9 mouse cellular contexts compared by ENCODE assay signal in genomic region chr7:90280274-90280875, GRCm38 (mm10). TPM values are rescaled to one million over a fixed set of nuclear protein-coding genes. Genes with fewer than 3 reads are reported as not detected.
DNase-seq lines count a peak whose midpoint lies in the region; ATAC-seq and TF ChIP-seq lines count a peak whose summit lies in the region.
"Had no signal": no experiment of that assay in that cellular context is flagged by ENCODE, and none has a peak within 500 bp of the region (broad histone marks: within the 10 kb centered on the region; RNA-seq: fewer than 3 reads in every experiment).

No protein-coding gene starts in this region.

- no peak overlapping the region for H3K27ac ChIP-seq in intestine, postnatal 0 days (ENCODE audit: low read depth, low read length)
- H3K27ac ChIP-seq in intestine, embryonic 15.5 days = no peak overlapping the region
- H3K27ac ChIP-seq in embryonic facial prominence, embryonic 11.5 days (replicated peaks; ENCODE audit: low read depth, low read length) = no peak overlapping the region
- no peak overlapping the region for H3K27ac ChIP-seq in small intestine, adult 2 months (ENCODE audit: insufficient read depth, low read depth, low read length)
- no peak overlapping the region for H3K27ac ChIP-seq in neural tube, embryonic 15.5 days (replicated peaks)
- H3K27ac ChIP-seq: lung, embryonic 15.5 days had no signal

- H3K27me3 ChIP-seq in intestine, postnatal 0 days (replicated peaks; ENCODE audit: control insufficient read depth, insufficient read depth, low read length) = no peaks in the 10 kb centered on the region
- H3K27me3 ChIP-seq in intestine, embryonic 15.5 days (replicated peaks) = no peaks in the 10 kb centered on the region
- no peaks in the 10 kb centered on the region for H3K27me3 ChIP-seq in embryonic facial prominence, embryonic 11.5 days (ENCODE audit: control insufficient read depth, insufficient read depth, low read length)
- H3K27me3 ChIP-seq in small intestine, adult 2 months (ENCODE audit: control insufficient read depth, insufficient read depth, low read length) = no peaks in the 10 kb centered on the region
- no peaks in the 10 kb centered on the region for H3K27me3 ChIP-seq in neural tube, embryonic 15.5 days (replicated peaks)
- H3K27me3 ChIP-seq: lung, embryonic 15.5 days had no signal

- H3K4me3 ChIP-seq in intestine, postnatal 0 days (ENCODE audit: low read depth, low read length) = no peak overlapping the region
- no peak overlapping the region for H3K4me3 ChIP-seq in intestine, embryonic 15.5 days (replicated peaks)
- no peak overlapping the region for H3K4me3 ChIP-seq in embryonic facial prominence, embryonic 11.5 days (ENCODE audit: low read depth, low read length)
- no peak overlapping the region for H3K4me3 ChIP-seq in small intestine, adult 2 months (ENCODE audit: low read depth, low read length)
- no peak overlapping the region for H3K4me3 ChIP-seq in neural tube, embryonic 15.5 days (replicated peaks)
- H3K4me3 ChIP-seq: lung, embryonic 15.5 days had no signal

- no peaks in the 10 kb centered on the region for H3K4me1 ChIP-seq in intestine, postnatal 0 days (replicated peaks; ENCODE audit: control insufficient read depth, insufficient read depth, low read length)
- H3K4me1 ChIP-seq in intestine, embryonic 15.5 days (replicated peaks) = no peaks in the 10 kb centered on the region
- no peaks in the 10 kb centered on the region for H3K4me1 ChIP-seq in embryonic facial prominence, embryonic 11.5 days (ENCODE audit: control insufficient read depth, insufficient read depth, low read length)
- peaks cover 3% of the 10 kb centered on the region; the same call in 1 of the 2 replicates for H3K4me1 ChIP-seq in small intestine, adult 2 months (ENCODE audit: control insufficient read depth, insufficient read depth, insufficient read length, low read length)
- H3K4me1 ChIP-seq in neural tube, embryonic 15.5 days = no peaks in the 10 kb centered on the region

- no peak for TF ChIP-seq POLR2A in small intestine, adult 2 months (IDR thresholded peaks at IDR 0.05; ENCODE audit: low read depth, low read length)

- no peaks in the 10 kb centered on the region for H3K36me3 ChIP-seq in intestine, postnatal 0 days (ENCODE audit: control insufficient read depth, insufficient read depth)
- H3K36me3 ChIP-seq in intestine, embryonic 15.5 days = no peaks in the 10 kb centered on the region
- no peaks in the 10 kb centered on the region for H3K36me3 ChIP-seq in embryonic facial prominence, embryonic 11.5 days (replicated peaks; ENCODE audit: control insufficient read depth, insufficient read depth, low read depth, low read length)
- no peaks in the 10 kb centered on the region for H3K36me3 ChIP-seq in small intestine, adult 2 months (ENCODE audit: control insufficient read depth, insufficient read depth, low read length)
- H3K36me3 ChIP-seq in neural tube, embryonic 15.5 days = no peaks in the 10 kb centered on the region
- H3K36me3 ChIP-seq: lung, embryonic 15.5 days had no signal

- 73% methylated on average over 11 of the region's 11 CpGs for WGBS in intestine, postnatal 0 days
- WGBS in intestine, embryonic 15.5 days = 75% methylated on average over 11 of the region's 11 CpGs
- WGBS in embryonic facial prominence, embryonic 11.5 days = 66% methylated on average over 11 of the region's 11 CpGs
- WGBS in small intestine, adult 2 months = 63% methylated on average over 11 of the region's 11 CpGs
- WGBS in neural tube, embryonic 15.5 days = 67% methylated on average over 11 of the region's 11 CpGs

- TF ChIP-seq CTCF in intestine, postnatal 0 days (IDR thresholded peaks at IDR 0.05; ENCODE audit: low read depth) = peak; percentile 73
- TF ChIP-seq CTCF in small intestine, adult 2 months (IDR thresholded peaks at IDR 0.05; ENCODE audit: extremely low read depth, insufficient read length, insufficient replicate concordance, low read depth, low read length) = peak; percentile 47; the same call in 1 of the 2 replicates

- peak; percentile 37 for DNase-seq in adipocyte (ENCODE audit: low spot score)
- DNase-seq in embryonic facial prominence, embryonic 11.5 days (ENCODE audit: low spot score) = peak; percentile 51
- DNase-seq in left cerebral cortex, postnatal 4 days = peak; percentile 21

- intact Hi-C loops in left cerebral cortex, postnatal 4 days (cut with DNase I) = no loop called here

- H3K9ac ChIP-seq in intestine, postnatal 0 days (ENCODE audit: low read depth, low read length) = no peak overlapping the region
- no peak overlapping the region for H3K9ac ChIP-seq in intestine, embryonic 15.5 days
- no peak overlapping the region for H3K9ac ChIP-seq in embryonic facial prominence, embryonic 11.5 days (replicated peaks; ENCODE audit: low read length)
- no peak overlapping the region for H3K9ac ChIP-seq in neural tube, embryonic 15.5 days (replicated peaks)
- H3K9ac ChIP-seq: lung, embryonic 15.5 days had no signal

- no peak overlapping the region for H3K4me2 ChIP-seq in intestine, postnatal 0 days (replicated peaks; ENCODE audit: low read depth)
- H3K4me2 ChIP-seq in intestine, embryonic 15.5 days (replicated peaks) = no peak overlapping the region
- no peak overlapping the region for H3K4me2 ChIP-seq in embryonic facial prominence, embryonic 11.5 days (ENCODE audit: low read depth, low read length)
- H3K4me2 ChIP-seq in neural tube, embryonic 15.5 days = no peak overlapping the region
- H3K4me2 ChIP-seq: lung, embryonic 15.5 days had no signal

- no peaks in the 10 kb centered on the region for H3K9me3 ChIP-seq in intestine, postnatal 0 days (ENCODE audit: control insufficient read depth)
- no peaks in the 10 kb centered on the region for H3K9me3 ChIP-seq in intestine, embryonic 15.5 days
- no peaks in the 10 kb centered on the region for H3K9me3 ChIP-seq in embryonic facial prominence, embryonic 11.5 days (replicated peaks; ENCODE audit: control insufficient read depth, low read length)
- H3K9me3 ChIP-seq in neural tube, embryonic 15.5 days (replicated peaks) = no peaks in the 10 kb centered on the region
- H3K9me3 ChIP-seq: lung, embryonic 15.5 days had no signal

- ATAC-seq in intestine, postnatal 0 days = no peak
- no peak for ATAC-seq in intestine, embryonic 15.5 days
- peak; percentile 91 for ATAC-seq in CD4-positive, CD25-positive, alpha-beta regulatory T cell, adult 4 months
- 0 out of 2 replicates have a peak, but pooled peaks have one; percentile 25 for ATAC-seq in embryonic facial prominence, embryonic 11.5 days (replicated peaks; ENCODE audit: insufficient number of reproducible peaks, low FRiP score, low TSS enrichment, low read depth)
- no peak for ATAC-seq in neural tube, embryonic 15.5 days (ENCODE audit: low FRiP score)

RNA-seq across cellular contexts. Expression of gene Ccdc83, which starts 14.8 kb away (rescaled TPM):
- polyA plus RNA-seq in intestine, postnatal 0 days (2015; fragmentation: Nextera tagmentation; extraction: Ambion mirVana) = not detected in 2 replicates
- polyA plus RNA-seq in intestine, embryonic 15.5 days (2015; fragmentation: Nextera tagmentation; extraction: Ambion mirVana) = not detected in 2 replicates
- polyA plus RNA-seq in CD4-positive, CD25-positive, alpha-beta regulatory T cell, adult 4 months (2017; shearing (Covaris generic)) = not detected
- not detected in 2 replicates for polyA plus RNA-seq in embryonic facial prominence, embryonic 11.5 days (2014; fragmentation: Nextera tagmentation; extraction: Ambion mirVana)
- total RNA-seq in left cerebral cortex, postnatal 4 days (2021) = not detected
- polyA plus RNA-seq in small intestine, adult 2 months (2012; rRNA removed) = not detected in 2 replicates
- polyA plus RNA-seq in neural tube, embryonic 15.5 days (2015; fragmentation: Nextera tagmentation; extraction: Ambion mirVana) = not detected in 2 replicates
- polyA plus RNA-seq: lung, embryonic 15.5 days had no signal

RNA-seq across cellular contexts. Expression of gene Sytl2, which starts 21.7 kb away (rescaled TPM):
- polyA plus RNA-seq in intestine, postnatal 0 days (2015; fragmentation: Nextera tagmentation; extraction: Ambion mirVana) = 7.0 and 7.4 TPM in 2 replicates
- polyA plus RNA-seq in intestine, embryonic 15.5 days (2015; fragmentation: Nextera tagmentation; extraction: Ambion mirVana) = 9.4 and 9.9 TPM in 2 replicates
- 10 to 100 TPM; 46.9 to 47.7 TPM for polyA plus RNA-seq in CD4-positive, CD25-positive, alpha-beta regulatory T cell, adult 4 months (2017; shearing (Covaris generic))
- 4.8 and 5.2 TPM in 2 replicates for polyA plus RNA-seq in embryonic facial prominence, embryonic 11.5 days (2014; fragmentation: Nextera tagmentation; extraction: Ambion mirVana)
- 10 to 100 TPM; 22.8 to 23.5 TPM for total RNA-seq in left cerebral cortex, postnatal 4 days (2021)
- polyA plus RNA-seq in small intestine, adult 2 months (2012; rRNA removed) = 4.2 and 5.1 TPM in 2 replicates
- polyA plus RNA-seq in neural tube, embryonic 15.5 days (2015; fragmentation: Nextera tagmentation; extraction: Ambion mirVana) = 9.8 and 10.1 TPM in 2 replicates

Comparison
In these comparisons a context has a peak if more than half of its experiments do, and no peak if none do; other contexts are left out.
1. ATAC-seq: peak in CD4-positive, CD25-positive, alpha-beta regulatory T cell, adult 4 months (single experiment) and embryonic facial prominence, embryonic 11.5 days (single experiment); none in intestine, postnatal 0 days (single experiment), intestine, embryonic 15.5 days (single experiment) and neural tube, embryonic 15.5 days (single experiment).
2. Peak in every context shown above with its lines, with median percentiles within 50 percentile points of each other: DNase-seq.